Mouse (Mus musculus) thymus, adult 2 months (tissue): Measurements from ENCODE around the gene Slc38a4.

ENCODE experiments used
- CTCF ChIP-seq: fragments of 200-500 bp; IDR thresholded peaks from 2 replicates; pipeline ENCODE4 v1.5.1; 2012; ENCODE audit warnings: mild to moderate bottlenecking, control low read depth, low read length, moderate library complexity, borderline replicate concordance; ENCODE audit not compliant: control insufficient read depth, poor library complexity, insufficient read depth; ENCODE audit errors: extremely low read depth
- POLR2A ChIP-seq: fragments of 200-500 bp; IDR thresholded peaks from 2 replicates; pipeline ENCODE4 v1.6.1; 2012; ENCODE audit warnings: mild to moderate bottlenecking, low read length, control low read depth, moderate library complexity; ENCODE audit not compliant: control insufficient read depth, poor library complexity, insufficient read depth; ENCODE audit errors: extremely low read depth

- TF ChIP-seq CTCF (no peak), POLR2A (no peak)
Observed at GRCm38 (mm10) chr15:97104048-97104447, 48.3 kb upstream of the Slc38a4 start.
